In the genomic region with DNA sequence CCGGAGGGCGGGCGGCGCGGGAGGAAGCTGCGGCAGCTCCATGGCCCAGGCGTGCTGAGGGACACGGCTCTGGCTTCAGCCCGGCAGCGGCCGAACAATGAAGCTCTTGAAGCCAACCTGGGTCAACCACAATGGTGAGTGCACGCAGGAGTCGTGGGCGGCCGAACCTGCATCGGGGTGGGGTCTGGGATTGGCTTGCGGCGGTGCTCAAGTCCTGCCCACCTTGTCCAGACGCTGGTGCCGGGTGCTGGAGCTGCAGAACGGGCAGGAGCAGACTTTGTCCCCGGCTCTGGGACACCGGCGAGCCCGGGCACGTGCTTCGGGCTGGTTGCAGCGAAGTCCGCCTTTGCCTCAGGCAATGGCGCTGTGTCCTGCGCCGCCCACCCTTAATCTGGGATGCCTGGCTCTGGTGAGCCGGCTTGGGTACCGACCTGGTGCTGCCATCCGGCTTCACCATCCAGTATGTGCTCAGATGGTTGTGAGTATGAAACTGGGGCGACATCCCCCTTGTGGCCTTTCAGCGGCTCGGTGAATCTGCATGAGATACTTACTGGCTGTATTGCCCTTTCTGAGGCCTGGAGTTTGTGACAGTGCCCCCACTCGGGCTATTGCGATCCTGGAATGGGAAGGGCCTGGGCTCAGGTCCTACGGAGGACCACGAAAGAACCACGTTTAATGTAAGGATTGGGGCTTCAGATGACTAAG, we compare ENCODE assay signal across 1 mouse cellular context.
A peak's percentile ranks its signal among the peaks of the same experiment; 100 is the strongest.
TF ChIP-seq lines count a peak whose summit lies in the region.

No protein-coding gene starts in this region.

TF ChIP-seq in MEL, 35 proteins besides CTCF, POLR2A, EP300 and RAD21 (continued from another document):
- TF ChIP-seq KAT2A (conservative IDR thresholded peaks at IDR 0.05; ENCODE audit: low read depth, low read length) (0 out of 2 replicates have a peak, but pooled peaks have one; percentile 27), TAL1 (IDR thresholded peaks at IDR 0.05; ENCODE audit: low read length) (no peak), NELFE (IDR thresholded peaks at IDR 0.05; ENCODE audit: low read depth, low read length) (no peak; the same call in 1 of the 2 replicates), UBTF (IDR thresholded peaks at IDR 0.05; ENCODE audit: borderline replicate concordance, insufficient read depth, low read depth, low read length) (no peak), MYC (IDR thresholded peaks at IDR 0.05; ENCODE audit: low read depth, low read length) (peak; percentile 80), NRF1 (IDR thresholded peaks at IDR 0.05; ENCODE audit: insufficient read depth, low read depth, low read length, poor library complexity, severe bottlenecking) (peak; percentile 21; the same call in 1 of the 2 replicates), MYB (IDR thresholded peaks at IDR 0.05; ENCODE audit: low read depth, low read length) (no peak), GATA1 (IDR thresholded peaks at IDR 0.05; ENCODE audit: low read depth, low read length) (no peak), USF1 (IDR thresholded peaks at IDR 0.05; ENCODE audit: low read depth, low read length) (peak; percentile 52; the same call in 1 of the 2 replicates), MXI1 (IDR thresholded peaks at IDR 0.05; ENCODE audit: low read depth, low read length) (peak; percentile 90), CHD1 (IDR thresholded peaks at IDR 0.05; ENCODE audit: low read depth, low read length) (peak; percentile 93), ELF1 (IDR thresholded peaks at IDR 0.05; ENCODE audit: low read depth, low read length) (no peak), MAZ (IDR thresholded peaks at IDR 0.05; ENCODE audit: low read depth, low read length) (peak; percentile 28; the same call in 1 of the 2 replicates), POLR2AphosphoS2 (IDR thresholded peaks at IDR 0.05; ENCODE audit: low read length) (no peak), MAX (IDR thresholded peaks at IDR 0.05; ENCODE audit: low read length) (peak; percentile 89), ZMIZ1 (IDR thresholded peaks at IDR 0.05; ENCODE audit: low read depth, low read length) (no peak), CHD2 (IDR thresholded peaks at IDR 0.05; ENCODE audit: low read length) (no peak), TBP (IDR thresholded peaks at IDR 0.05; ENCODE audit: low read depth, low read length) (no peak; the same call in 1 of the 2 replicates), MEF2A (IDR thresholded peaks at IDR 0.05; ENCODE audit: extremely low read depth, insufficient replicate concordance, low read depth, low read length, poor library complexity, severe bottlenecking) (peak; percentile 31; the same call in 1 of the 2 replicates), JUND (IDR thresholded peaks at IDR 0.05; ENCODE audit: low read depth, low read length) (no peak), GABPA (IDR thresholded peaks at IDR 0.05; ENCODE audit: low read depth, low read length) (no peak), RCOR1 (IDR thresholded peaks at IDR 0.05; ENCODE audit: low read depth, low read length) (no peak), SMC3 (IDR thresholded peaks at IDR 0.05; ENCODE audit: low read depth, low read length) (peak; percentile 33; the same call in 1 of the 2 replicates), USF2 (IDR thresholded peaks at IDR 0.05; ENCODE audit: borderline replicate concordance in 1 of 2, insufficient read depth in 1 of 2, low read depth in 1 of 2, low read length in 2 of 2) (no peak), ZNF384 (IDR thresholded peaks at IDR 0.05; ENCODE audit: low read depth, low read length) (no peak), HCFC1 (IDR thresholded peaks at IDR 0.05; ENCODE audit: low read depth, low read length) (peak; percentile 55), POLR2AphosphoS5 (IDR thresholded peaks at IDR 0.05; ENCODE audit: borderline replicate concordance, low read depth, low read length) (no peak), BHLHE40 (IDR thresholded peaks at IDR 0.05; ENCODE audit: borderline replicate concordance, low read depth, low read length) (peak; percentile 9; the same call in 1 of the 2 replicates), E2F4 (IDR thresholded peaks at IDR 0.05; ENCODE audit: borderline replicate concordance, low read depth, low read length) (no peak)
